Mouse (Mus musculus): ENCODE measurements around the gene Flrt1.
"Not testable (repeated sequence)": the region's sequence is repeated elsewhere in the genome, so short reads cannot be mapped to it uniquely, and the experiment has no call there.

Flrt1 gene

DNA sequence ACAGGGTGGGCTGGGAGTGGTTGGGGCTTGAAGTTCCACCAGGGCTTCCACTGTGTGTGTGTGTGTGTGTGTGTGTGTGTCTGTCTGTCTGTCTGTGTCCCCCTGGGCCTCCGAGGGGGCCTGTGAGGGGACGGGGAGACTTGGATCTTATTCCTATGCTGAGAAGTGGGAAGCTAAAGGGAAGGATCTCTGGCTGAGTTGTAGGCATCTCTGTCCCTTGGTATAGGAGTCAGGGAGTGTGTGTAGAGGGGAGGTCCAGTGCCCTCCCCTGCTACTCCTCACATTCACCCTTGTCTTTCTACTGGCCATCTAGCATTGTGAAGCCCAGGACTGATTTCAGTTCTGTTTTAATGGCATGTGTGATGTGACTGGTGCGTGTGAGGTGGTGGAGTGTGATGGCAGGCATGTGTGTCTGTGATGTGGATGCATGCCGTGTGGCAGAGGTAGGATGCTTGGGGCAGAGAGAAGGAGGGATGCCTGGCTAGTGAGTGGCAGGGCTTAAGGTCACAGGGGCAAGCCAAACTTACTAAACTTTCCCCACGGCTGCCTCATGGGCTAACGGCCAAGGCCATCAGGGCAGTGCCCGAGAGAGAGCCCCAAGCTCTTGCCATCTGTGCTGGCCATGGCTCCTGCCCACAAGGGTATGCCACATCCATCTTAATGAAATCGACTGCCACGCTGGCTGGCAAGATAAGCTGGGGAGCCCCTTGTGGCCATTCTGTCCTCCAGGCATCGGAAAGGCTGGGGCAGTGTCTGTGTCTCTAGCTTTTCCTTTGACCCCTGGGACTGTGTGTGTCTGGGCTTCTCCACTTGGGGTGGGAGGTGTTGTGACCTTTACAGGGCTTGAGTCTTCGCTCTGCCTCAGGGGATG, 36.6 kb downstream of the Flrt1 start:
- DNase-seq (ENCODE audit: low read depth, low spot score) = no peak

DNA sequence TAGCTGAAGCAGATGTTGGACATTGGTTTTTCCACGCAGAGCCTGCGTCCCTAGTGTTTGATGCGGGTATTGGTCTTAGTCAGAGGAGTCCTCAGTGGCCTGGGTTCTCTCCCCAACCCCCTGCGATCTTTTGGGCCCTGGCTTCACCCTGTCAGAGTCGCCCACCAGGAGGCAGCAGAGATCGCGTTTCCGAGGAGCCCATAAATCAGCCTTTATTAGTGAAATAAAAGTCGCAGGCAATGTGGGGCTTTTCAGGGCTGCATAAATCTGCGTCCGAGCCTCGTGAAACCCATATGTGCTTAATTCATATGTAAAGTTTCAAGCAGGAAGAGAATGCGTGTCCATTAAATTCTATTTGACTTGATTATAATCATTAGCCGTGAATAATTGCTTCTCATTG, 37.4 kb downstream of the Flrt1 start:
- DNase-seq (ENCODE audit: low read depth, low spot score) = peak; percentile 82

DNA sequence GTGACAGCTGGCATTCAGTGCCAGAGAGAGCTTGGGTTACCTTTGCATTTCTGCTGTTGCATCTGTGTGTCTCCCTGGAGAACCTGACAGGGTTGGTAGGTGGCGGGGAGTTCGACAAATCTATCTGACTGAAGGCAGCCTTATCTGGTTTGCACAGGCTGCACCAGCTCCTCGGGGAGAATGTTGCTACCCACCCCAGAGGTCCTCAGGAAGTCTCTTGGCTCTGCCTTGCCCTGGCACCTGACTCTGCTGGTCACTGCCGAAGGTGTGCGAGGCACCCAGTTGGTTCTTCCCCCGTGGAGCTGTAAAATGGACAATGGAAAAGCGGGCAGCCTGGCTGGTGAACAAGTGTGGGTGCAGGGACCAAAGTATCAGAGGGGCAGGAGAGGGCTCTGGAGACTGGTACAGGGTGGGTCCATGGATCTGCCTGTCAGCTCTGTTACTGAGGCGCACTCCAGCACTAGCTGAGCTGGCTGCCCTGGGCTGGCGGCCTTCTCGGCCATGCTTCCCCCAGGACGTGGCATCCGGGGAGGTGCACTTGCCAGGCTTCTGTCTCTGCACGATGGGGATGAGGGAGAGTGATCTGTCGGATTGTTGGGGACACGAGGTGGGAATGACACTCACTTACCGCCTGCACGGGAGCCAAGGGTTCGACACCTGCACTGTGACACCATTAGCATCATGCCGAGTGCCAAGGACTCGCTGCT, 38.0 kb downstream of the Flrt1 start:
- no peak for DNase-seq (ENCODE audit: low read depth, low spot score)

DNA sequence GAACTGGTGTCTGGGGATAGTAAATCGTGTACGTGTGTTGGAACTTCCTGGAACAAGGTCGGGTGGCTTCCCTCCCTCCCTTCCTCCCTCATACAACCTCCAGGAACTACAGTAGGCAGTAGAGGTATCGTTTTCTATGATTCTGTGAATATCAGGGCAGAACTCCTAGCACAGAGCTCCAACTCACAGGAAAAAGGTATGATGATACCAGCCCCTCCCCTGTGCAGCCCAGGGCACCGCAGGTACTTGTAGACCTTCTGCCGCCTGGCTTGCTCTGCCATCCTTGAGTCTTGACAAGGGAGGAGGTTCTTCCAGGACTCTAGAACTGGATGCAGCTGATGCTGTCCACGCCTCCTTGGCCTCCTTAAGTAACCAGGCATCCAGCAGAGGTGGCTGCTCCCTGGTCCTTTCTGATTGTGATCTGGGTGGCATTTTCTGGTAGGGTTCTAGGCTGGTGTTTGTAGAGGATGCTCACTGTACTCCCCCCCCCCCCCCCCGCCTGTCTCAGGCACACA, 38.6 kb downstream of the Flrt1 start:
- no peak for DNase-seq (ENCODE audit: low read depth, low spot score)

DNA sequence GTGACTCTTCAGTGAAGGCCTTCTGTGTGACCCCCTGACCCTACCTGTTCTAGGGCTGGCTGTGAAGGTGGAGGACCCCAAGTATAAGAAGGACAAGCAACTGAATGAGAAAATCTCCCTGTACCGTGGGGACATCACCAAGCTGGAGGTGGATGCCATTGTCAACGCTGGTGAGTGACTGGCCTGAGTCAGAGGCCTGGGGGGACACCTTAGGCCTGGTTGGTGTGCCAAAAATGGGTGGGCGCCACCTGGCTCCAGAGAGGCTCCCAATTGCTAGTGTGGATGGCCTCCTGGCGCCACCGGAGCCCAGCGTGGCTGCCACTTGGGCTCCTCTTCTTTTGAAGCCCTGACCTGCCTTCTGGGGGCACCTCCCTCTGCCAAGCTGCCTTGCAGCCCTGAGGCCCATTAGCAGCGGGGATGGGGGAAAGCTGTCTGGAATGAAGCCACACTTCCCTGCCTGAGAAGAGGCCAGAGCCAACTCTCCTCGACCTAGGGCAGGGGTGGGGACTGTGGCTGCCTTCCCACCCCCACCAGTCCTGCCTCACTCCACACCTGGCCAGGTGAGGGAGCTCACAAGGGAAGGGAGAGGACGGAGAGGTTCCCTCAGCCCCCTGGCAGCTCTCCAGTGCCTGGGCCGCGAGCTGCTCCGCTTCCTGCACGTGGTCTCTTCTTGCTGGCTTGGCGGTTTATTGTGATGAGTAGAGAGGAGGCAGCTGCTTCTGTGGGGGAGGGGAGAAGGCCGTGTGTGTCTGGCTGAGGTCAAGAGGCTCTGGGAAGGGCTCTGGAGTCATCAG, 39.3 kb downstream of the Flrt1 start:
- DNase-seq (ENCODE audit: low read depth, low spot score) = peak; percentile 60

DNA sequence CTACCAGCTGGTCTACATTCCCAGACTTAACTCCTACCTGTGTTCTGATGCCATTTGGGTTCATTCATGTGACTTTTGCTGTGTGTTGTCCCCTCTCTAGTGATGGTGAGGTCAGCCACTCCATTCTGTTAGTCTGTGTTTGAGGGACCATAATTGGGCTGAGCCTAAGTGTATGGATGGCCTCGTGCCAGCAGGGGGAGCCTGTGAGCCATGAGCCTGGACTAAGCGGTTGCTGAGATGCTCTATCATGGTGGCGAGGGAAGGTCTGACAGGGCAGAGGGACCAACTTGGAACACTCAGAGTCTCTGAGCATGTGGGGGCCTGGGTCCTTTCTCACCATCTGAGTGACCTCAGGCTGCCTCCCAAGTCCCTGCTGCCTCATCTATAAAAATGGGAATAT, 41.0 kb downstream of the Flrt1 start:
- peak; percentile 90 for DNase-seq (ENCODE audit: low read depth, low spot score)

DNA sequence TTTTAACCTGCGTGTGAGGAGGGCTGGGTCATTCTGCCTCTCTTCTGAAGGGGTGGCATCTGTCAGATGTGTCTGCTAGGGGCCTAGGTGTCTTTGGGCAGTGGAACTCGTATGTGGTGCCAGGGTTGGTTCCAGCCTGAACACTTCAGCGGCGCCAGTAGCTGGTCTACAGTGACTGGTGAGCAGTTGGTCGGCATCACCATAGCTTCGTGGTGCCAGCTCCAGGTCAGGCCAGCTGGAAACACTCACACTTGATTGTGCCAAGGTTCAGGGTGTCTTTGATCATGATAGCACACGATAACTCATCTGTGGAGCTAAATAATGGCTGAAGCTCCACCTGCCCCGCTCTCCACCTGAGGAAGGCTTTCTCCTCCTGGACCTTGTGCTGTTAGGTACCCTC, 42.6 kb downstream of the Flrt1 start:
- no peak for DNase-seq (ENCODE audit: low read depth, low spot score)

DNA sequence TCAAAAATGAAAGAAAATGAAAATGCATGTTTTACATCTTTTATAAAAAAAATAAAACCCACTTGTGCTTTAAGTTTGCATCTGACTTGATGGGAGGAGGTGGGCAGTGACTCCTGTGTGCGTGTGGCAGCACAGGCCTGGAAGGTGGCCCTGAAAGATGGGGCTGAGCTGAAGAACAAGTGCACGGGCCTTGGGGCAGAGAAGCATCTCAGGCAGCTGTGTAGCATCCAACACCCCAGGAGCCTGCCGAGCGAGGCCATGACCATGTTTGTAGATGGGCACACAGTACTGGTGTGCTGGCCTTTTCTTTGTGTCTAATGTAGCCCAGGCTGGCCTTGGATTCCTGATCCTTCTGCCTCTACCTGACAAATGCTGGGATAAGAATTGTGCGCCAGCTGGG, 43.4 kb downstream of the Flrt1 start:
- no peak for DNase-seq (ENCODE audit: low read depth, low spot score)

DNA sequence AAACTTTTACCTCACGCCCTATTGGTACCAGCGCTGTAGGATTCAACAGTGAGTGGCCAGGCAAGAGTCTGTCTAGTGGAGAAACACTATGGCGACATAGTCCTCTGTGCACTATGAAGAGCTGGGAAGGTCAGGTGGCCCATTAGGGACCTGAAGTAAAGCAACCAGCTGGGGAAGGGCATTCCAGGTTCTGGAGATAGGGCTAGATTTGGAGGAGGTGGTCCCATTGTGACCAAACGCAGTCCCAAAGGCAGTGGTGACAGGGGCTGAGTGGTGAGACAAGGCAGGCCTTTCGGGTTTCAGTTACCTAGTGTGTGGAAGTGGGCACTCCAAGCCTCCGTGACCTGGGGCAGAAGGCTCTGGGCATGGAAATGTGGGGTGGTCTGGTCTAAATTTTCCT, 47.0 kb downstream of the Flrt1 start:
- DNase-seq (ENCODE audit: low read depth, low spot score) = no peak

DNA sequence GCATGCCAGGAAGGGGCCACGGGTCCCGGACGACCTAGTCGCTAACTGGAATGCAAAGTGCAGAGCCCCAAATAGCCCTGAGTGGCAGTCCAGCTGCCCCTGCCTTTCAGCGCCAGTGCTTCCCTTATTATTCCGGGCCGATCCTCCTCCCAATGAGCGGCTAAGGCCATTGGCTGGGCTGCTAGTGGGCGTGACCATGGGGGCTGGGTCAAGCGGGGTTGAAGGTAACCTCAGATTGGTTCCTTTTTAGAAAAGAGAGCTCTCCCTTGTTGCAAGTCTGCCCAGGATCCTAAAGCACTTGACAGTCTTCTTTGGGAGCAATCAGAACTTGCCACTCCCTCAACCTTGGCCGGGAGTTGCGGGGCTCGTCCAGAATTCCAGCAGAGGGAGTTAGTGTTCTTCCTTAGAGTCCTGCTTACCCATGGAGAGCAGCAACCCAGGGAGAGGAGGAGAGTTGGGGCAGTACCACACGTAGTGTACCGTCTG, 47.8 kb downstream of the Flrt1 start:
- DNase-seq (ENCODE audit: low read depth, low spot score) = peak; percentile 91

DNA sequence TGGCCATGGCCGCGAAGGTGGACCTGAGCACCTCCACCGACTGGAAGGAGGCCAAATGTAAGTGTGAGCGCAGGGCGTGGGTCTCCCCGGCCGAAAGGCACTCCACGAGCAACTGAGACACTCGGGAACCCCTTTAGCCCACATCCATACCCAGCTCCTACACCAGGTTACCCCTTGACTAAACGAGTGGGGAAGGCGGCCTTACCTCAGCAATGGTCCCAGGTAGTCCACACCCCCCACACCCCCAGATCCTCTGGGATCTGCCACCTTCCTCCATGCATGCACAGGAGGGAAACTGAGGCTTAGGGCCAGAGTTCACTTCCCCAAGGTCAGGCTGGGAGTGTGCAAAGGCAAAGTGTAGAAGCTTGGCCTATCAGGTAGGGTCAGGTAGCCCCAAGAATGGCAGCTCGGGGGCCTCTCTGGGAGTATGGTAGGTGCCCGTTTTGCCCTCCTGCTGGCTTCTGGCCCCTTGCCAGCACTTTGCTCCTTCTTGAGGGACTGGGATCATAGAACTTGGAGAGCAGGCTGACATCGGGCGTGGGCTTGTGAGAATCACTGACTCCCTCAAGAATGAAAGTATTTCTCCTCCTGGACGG, 48.3 kb downstream of the Flrt1 start:
- no peak for DNase-seq (ENCODE audit: low read depth, low spot score)

DNA sequence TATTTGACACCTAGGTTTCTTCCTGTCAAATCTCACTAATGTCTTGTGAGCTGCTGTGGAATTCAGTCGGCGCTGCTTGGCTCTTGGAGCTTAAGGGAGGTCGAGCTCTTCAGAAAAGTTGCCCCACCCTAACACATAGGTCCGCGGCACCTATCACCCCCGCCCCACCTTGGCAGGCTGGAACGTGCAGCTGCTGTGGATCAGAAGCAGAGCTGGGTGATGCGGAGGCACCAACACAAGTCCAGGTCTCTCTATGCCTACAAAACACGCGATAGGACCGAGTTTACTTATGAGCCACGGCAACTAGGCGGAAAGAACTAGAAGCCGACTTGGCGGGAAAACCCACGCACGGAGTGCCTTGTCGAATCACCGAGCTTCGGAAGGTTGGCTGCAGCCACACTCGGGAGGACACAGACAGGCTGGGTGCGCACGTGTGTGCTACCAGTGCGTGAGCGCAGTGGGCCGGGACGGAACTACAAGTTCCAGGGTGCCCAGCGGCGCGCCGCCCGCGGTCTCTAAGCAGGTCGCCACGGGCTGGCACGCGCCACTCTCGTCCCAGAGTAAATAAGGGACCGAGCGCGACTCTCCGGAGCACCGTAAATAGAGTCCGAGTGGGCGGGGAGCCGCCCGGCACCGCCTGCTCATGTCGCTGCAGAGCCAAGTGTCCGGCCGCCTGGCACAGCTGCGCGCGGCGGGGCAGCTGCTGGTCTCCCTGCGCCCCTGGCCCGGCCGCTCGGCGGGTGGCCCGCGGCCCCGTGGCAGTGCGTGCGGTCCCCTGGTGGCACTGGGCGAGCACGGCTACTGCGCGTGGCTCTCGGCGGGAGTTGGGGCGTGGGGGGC, 49.1 kb downstream of the Flrt1 start, which contains the start of gene Macrod1:
Gene Macrod1 (plus strand): TSS at position 563 of the 840 bp plus-strand sequence.
- DNase-seq (ENCODE audit: low read depth, low spot score) = peak; percentile 92

DNA sequence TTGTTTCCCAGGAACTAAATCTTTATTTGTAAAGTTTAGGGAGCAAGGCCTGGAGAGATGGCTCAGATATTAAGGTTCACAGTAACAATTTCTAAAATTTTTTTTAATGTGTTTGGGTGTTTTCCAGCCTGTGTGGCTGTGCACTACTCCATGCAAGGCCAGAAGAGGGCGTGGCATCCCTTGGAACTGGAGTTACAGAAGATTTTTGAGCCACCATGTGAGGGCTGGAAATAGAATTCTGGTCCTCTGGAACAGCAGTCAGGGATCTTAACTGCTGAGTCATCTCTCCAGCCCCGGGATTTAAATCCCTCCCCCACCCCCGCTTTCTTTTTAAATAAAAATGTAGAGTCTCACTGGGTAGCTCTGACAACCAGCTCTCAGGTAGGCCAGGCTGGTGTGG, 50.4 kb downstream of the Flrt1 start:
- DNase-seq (ENCODE audit: low read depth, low spot score) = peak; percentile 87

DNA sequence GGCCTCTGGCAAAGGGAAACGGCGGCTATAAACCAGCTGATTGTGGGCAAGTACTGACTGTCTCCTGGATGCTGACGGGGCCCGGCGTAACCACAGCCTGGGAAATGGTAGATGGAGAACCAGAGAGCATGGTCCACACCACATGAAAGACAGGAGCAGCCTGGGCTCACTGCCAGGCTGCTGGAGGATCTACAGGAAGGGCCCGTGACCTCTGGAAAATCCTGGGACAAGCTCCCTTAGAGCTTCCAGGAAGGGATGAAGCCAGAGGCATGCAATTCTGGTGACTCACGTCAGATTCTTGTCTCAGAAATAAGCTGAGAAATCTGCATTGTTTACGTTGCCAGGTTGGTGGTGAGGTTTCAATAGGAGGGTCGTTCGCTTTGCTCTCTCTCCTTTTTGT, 50.8 kb downstream of the Flrt1 start:
- no peak for DNase-seq (ENCODE audit: low read depth, low spot score)

DNA sequence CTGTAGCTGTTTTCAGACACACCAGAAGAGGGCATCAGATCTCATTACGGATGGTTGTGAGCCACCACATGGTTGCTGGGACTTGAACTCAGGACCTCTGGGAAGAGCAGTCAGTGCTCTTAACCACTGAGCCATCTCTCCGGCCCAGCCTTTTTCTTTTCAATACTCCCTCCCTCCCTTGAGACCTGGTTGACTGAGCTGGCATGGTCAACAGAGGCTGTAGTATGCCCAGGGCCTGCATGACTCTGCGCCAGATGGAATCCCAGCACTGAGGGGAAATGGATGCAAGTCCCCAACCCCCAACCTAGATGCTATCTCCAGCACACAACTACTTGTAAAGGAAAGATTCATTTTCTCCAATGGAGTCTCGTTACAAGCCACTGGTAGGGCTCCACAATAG, 52.1 kb downstream of the Flrt1 start:
- DNase-seq (ENCODE audit: low read depth, low spot score) = not testable (repeated sequence)

DNA sequence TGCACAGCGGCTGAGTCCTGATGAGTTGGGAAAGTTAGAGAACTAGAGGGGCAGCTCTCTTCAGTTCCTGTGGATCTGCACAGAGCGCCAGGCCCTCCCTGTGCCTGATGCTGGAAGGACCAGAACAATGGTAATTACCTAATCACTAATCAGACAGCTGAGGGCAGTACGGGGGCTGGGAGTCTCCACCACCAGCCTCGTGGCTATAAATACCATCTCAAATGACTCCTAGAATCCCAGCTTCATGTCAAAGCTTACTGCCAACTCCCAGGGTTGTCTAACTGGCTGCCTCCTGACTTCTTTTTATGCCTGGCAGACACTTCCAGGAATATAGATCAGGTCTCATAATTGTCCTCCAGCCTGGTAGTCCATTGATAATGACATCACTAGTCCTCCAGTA, 60.8 kb downstream of the Flrt1 start:
- DNase-seq (ENCODE audit: low read depth, low spot score) = peak; percentile 67

DNA sequence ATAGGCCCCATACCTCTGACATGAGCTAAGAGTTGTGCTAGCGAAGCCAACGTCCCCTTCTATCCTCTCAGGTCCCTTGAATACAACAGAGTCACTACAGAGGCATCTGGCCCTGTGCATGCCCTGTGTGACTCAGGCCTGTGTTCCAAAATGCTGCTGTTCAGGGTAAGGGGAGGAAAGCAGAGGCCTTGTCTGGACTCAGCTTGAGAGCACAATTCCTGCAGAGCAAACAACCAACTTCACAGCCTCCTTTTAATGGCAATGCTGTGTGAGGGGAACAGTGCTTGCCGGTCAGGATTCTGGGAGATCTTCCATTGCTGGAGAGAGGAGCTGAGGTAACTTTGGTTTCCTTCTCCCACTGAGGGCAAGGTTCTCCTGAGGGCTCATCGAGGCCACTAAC, 61.2 kb downstream of the Flrt1 start:
- DNase-seq (ENCODE audit: low read depth, low spot score) = no peak

Measured in brain, adult 2 months (tissue).